In the genomic region with DNA sequence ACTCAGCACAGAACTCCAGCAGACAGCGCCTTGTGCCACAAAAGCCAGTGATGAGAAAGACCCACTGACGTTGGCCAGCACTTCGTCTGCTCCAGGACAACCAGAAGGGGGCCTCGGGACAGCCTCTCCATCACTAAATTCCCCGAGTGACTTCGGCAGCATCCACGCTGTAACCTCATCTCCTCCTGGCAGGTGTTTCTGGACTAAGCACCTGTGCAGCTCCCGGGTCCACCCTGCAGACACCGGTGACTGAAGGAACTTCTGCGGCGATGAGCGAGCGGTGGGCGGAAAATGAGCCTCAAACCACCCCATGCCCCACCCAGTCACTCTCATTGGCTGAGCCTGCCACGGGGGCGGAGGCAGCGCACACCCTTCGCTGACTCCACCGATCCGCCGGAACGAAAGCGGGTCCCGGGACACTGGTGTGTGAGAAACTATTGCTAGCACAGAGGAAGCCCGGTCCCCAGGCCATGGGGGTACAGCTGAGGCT, we compare ENCODE assay signal across 8 mouse cellular contexts. TPM values are rescaled to one million over a fixed set of nuclear protein-coding genes. Genes with fewer than 3 reads are reported as not detected.
DNase-seq lines count a peak whose midpoint lies in the region; ATAC-seq lines count a peak whose summit lies in the region.

A gene (plus strand): TSS at position 378 of the 490 bp plus-strand sequence.

- no peaks in the 10 kb centered on the region for H3K9me3 ChIP-seq in hindbrain, embryonic 10.5 days
- no peaks in the 10 kb centered on the region for H3K9me3 ChIP-seq in limb, embryonic 13.5 days
- no peaks in the 10 kb centered on the region for H3K9me3 ChIP-seq in midbrain, embryonic 14.5 days (ENCODE audit: control insufficient read depth, low read length)

- peaks cover 68% of the 10 kb centered on the region for H3K27me3 ChIP-seq in hindbrain, embryonic 10.5 days (ENCODE audit: insufficient read depth, poor library complexity, severe bottlenecking)
- H3K27me3 ChIP-seq in limb, embryonic 13.5 days = peaks cover 48% of the 10 kb centered on the region
- H3K27me3 ChIP-seq in midbrain, embryonic 14.5 days (ENCODE audit: control insufficient read depth, insufficient read depth, low read length) = peaks cover 9% of the 10 kb centered on the region; the same call in 1 of the 2 replicates

- 1% methylated on average over 25 of the region's 25 CpGs for WGBS in hindbrain, embryonic 10.5 days
- 1% methylated on average over 25 of the region's 25 CpGs for WGBS in limb, embryonic 13.5 days
- WGBS in midbrain, embryonic 14.5 days = under 1% methylated on average over 25 of the region's 25 CpGs

- H3K4me2 ChIP-seq in limb, embryonic 13.5 days (replicated peaks) = peak within 1 kb of the TSS; percentile 88
- H3K4me2 ChIP-seq in midbrain, embryonic 14.5 days (ENCODE audit: low read length) = peak within 1 kb of the TSS; percentile 78

- peak within 1 kb of the TSS; percentile 61; the same call in 1 of the 2 replicates for H3K9ac ChIP-seq in limb, embryonic 13.5 days
- peak within 1 kb of the TSS; percentile 37 for H3K9ac ChIP-seq in midbrain, embryonic 14.5 days (replicated peaks; ENCODE audit: low read length)

- H3K4me1 ChIP-seq in hindbrain, embryonic 10.5 days (replicated peaks) = peaks cover 16% of the 10 kb centered on the region
- peaks cover 10% of the 10 kb centered on the region for H3K4me1 ChIP-seq in limb, embryonic 13.5 days
- H3K4me1 ChIP-seq in midbrain, embryonic 14.5 days (ENCODE audit: control insufficient read depth, insufficient read depth, low read length) = no peaks in the 10 kb centered on the region; the same call in 1 of the 2 replicates

- peak within 1 kb of the TSS; percentile 6 for H3K27ac ChIP-seq in hindbrain, embryonic 10.5 days
- no peak within 1 kb of the TSS for H3K27ac ChIP-seq in limb, embryonic 13.5 days
- H3K27ac ChIP-seq in midbrain, embryonic 14.5 days (replicated peaks; ENCODE audit: low read depth, low read length) = no peak within 1 kb of the TSS

- peak; percentile 71 to 74 for DNase-seq in CD8-positive naive resting alpha-beta T cell, adult 2 months (ENCODE audit: low read depth in 2 of 2, low spot score in 2 of 2)
- peak; percentile 54 to 58 for DNase-seq in adrenal gland, adult 18-20 months (ENCODE audit: low spot score in 2 of 2)
- DNase-seq in fibroblast of lung, adult 2 months (ENCODE audit: low read depth) = peak; percentile 46
- peak; percentile 80 for DNase-seq in hindbrain, embryonic 10.5 days (ENCODE audit: low spot score)
- peak; percentile 79 for DNase-seq in midbrain, embryonic 14.5 days
- DNase-seq in spleen, adult 18-20 months = peak; percentile 49 to 59
- no peak for DNase-seq in layer of hippocampus, adult 18-20 months (ENCODE audit: low spot score in 2 of 2)

- peak; percentile 95 for ATAC-seq in limb, embryonic 13.5 days (ENCODE audit: low FRiP score, low read depth)
- ATAC-seq in midbrain, embryonic 14.5 days (ENCODE audit: low FRiP score, low TSS enrichment) = peak; percentile 92

- H3K4me3 ChIP-seq in hindbrain, embryonic 10.5 days = peak within 1 kb of the TSS; percentile 64
- H3K4me3 ChIP-seq in limb, embryonic 13.5 days = peak within 1 kb of the TSS; percentile 53
- peak within 1 kb of the TSS; percentile 48 for H3K4me3 ChIP-seq in midbrain, embryonic 14.5 days (replicated peaks; ENCODE audit: low read depth, low read length)

- H3K36me3 ChIP-seq in hindbrain, embryonic 10.5 days = no peaks in the 10 kb centered on the region
- no peaks in the 10 kb centered on the region for H3K36me3 ChIP-seq in limb, embryonic 13.5 days
- no peaks in the 10 kb centered on the region for H3K36me3 ChIP-seq in midbrain, embryonic 14.5 days (ENCODE audit: control insufficient read depth, insufficient read depth, low read length)

RNA-seq across cellular contexts. Expression of the gene that starts here (rescaled TPM):
- 1 to 10 TPM in 1 of 2 experiments, under 1 TPM in 1; 0.64 to 3.7 TPM for total RNA-seq in adrenal gland, adult 18-20 months (2021)
- polyA plus RNA-seq in hindbrain, embryonic 10.5 days (2016; fragmentation: Nextera tagmentation; extraction: Ambion mirVana) = 0.44 TPM in 1 of 2 replicates, not detected in the other
- 3.7 and 4.0 TPM in 2 replicates for polyA plus RNA-seq in limb, embryonic 13.5 days (2015; fragmentation: Nextera tagmentation; extraction: Ambion mirVana)
- 0.19 and 1.6 TPM in 2 replicates for polyA plus RNA-seq in midbrain, embryonic 14.5 days (2014; fragmentation: Nextera tagmentation; extraction: Ambion mirVana)
- not detected for total RNA-seq in layer of hippocampus, adult 18-20 months (2021)

Comparison
In these comparisons a context has a peak if more than half of its experiments do, and no peak if none do; other contexts are left out.
1. Peak in DNase-seq, H3K4me3 ChIP-seq and H3K27ac ChIP-seq in hindbrain, embryonic 10.5 days; RNA of the gene not detected or under 1 TPM.
2. DNase-seq: peak in CD8-positive naive resting alpha-beta T cell, adult 2 months (2 of 2), adrenal gland, adult 18-20 months (2 of 2), fibroblast of lung, adult 2 months (single experiment), midbrain, embryonic 14.5 days (single experiment) and spleen, adult 18-20 months (2 of 2); none in layer of hippocampus, adult 18-20 months (0 of 2).
3. Peak in every context shown above with its lines, with median percentiles within 50 percentile points of each other: H3K4me3 ChIP-seq.